Mouse (Mus musculus): ENCODE measurements at regions not wholly inside any gene's neighbourhood (a gene's known extent, or its start where the extent isn't known, plus 50 kb on each side); places are given as distances from the start of the nearest gene placed in this dataset.
A peak's percentile ranks its signal among the peaks of the same experiment; 100 is the strongest.
"Not testable (repeated sequence)": the region's sequence is repeated elsewhere in the genome, so short reads cannot be mapped to it uniquely, and the experiment has no call there.

- no peak for DNase-seq (ENCODE audit: low spot score in 2 of 2)
Measured at GRCm38 (mm10) chr10:112521388-112521787, 250.5 kb downstream of the Kcnc2 start.

GRCm38 (mm10) chr10:112543051-112543450 lies 272.1 kb downstream of the Kcnc2 start:
- DNase-seq (ENCODE audit: low spot score in 2 of 2), result no peak

- DNase-seq (ENCODE audit: low spot score in 2 of 2), result peak in 1 of 2 experiments; percentile 15
Measured at GRCm38 (mm10) chr10:112571772-112572551, 301.0 kb downstream of the Kcnc2 start.

GRCm38 (mm10) chr10:112572556-112572955 lies 301.6 kb downstream of the Kcnc2 start:
- DNase-seq (ENCODE audit: low spot score in 2 of 2), result no peak

- DNase-seq (ENCODE audit: low spot score in 2 of 2), result no peak
Measured at GRCm38 (mm10) chr10:112584939-112585338, 314.0 kb downstream of the Kcnc2 start.

GRCm38 (mm10) chr10:112594327-112594726 lies 323.4 kb downstream of the Kcnc2 start:
- DNase-seq (ENCODE audit: low spot score in 2 of 2), result no peak

GRCm38 (mm10) chr10:112605592-112605991 lies 323.2 kb downstream of the Atxn7l3b start:
- no peak for DNase-seq (ENCODE audit: low spot score in 2 of 2)

GRCm38 (mm10) chr10:112607642-112608041 lies 321.2 kb downstream of the Atxn7l3b start:
- DNase-seq (ENCODE audit: low spot score in 2 of 2), result no peak

- DNase-seq (ENCODE audit: low spot score in 2 of 2), result no peak
Measured at GRCm38 (mm10) chr10:112611711-112612110, 317.1 kb downstream of the Atxn7l3b start.

- DNase-seq (ENCODE audit: low spot score in 2 of 2), result no peak
Measured at GRCm38 (mm10) chr10:112613751-112614150, 315.1 kb downstream of the Atxn7l3b start.

GRCm38 (mm10) chr10:112614226-112614625 lies 314.6 kb downstream of the Atxn7l3b start:
- no peak for DNase-seq (ENCODE audit: low spot score in 2 of 2)

GRCm38 (mm10) chr10:112619740-112620139 lies 309.1 kb downstream of the Atxn7l3b start:
- DNase-seq (ENCODE audit: low spot score in 2 of 2), result no peak

GRCm38 (mm10) chr10:112629752-112630151 lies 299.0 kb downstream of the Atxn7l3b start:
- DNase-seq (ENCODE audit: low spot score in 2 of 2), result no peak

GRCm38 (mm10) chr10:112635199-112635598 lies 293.6 kb downstream of the Atxn7l3b start:
- no peak for DNase-seq (ENCODE audit: low spot score in 2 of 2)

- DNase-seq (ENCODE audit: low spot score in 2 of 2), result no peak
Measured at GRCm38 (mm10) chr10:112636574-112636973, 292.2 kb downstream of the Atxn7l3b start.

- DNase-seq (ENCODE audit: low spot score in 2 of 2), result not testable (repeated sequence)
Measured at GRCm38 (mm10) chr10:112640551-112640950, 288.2 kb downstream of the Atxn7l3b start.

- no peak for DNase-seq (ENCODE audit: low spot score in 2 of 2)
Measured at GRCm38 (mm10) chr10:112648986-112649385, 279.8 kb downstream of the Atxn7l3b start.

Data from layer of hippocampus, postnatal 10 days (tissue).